Mouse (Mus musculus): ENCODE results near the gene Srpk3. TPM values are rescaled to one million over a fixed set of nuclear protein-coding genes. Genes with fewer than 3 reads are reported as not detected.

The Srpk3 gene
- polyA plus RNA-seq (2015; fragmentation: Nextera tagmentation; extraction: Ambion mirVana) = 3.0 and 5.0 TPM in 2 replicates

GRCm38 (mm10) chrX:73774168-73774760 is at the start of gene Srpk3:
Gene Srpk3, plus strand, starts transcription at chrX:73774405.

GRCm38 (mm10) chrX:73756334-73757140 is 17.7 kb upstream of the Srpk3 start, which contains the start of gene Plxnb3:
Gene Plxnb3, plus strand, starts transcription at chrX:73757090.

GRCm38 (mm10) chrX:73786364-73787224 is 12.4 kb downstream of the Srpk3 start, which contains the start of the genes Idh3g and Ssr4:
Gene Idh3g, minus strand, starts transcription at chrX:73786897.
Gene Ssr4, plus strand, starts transcription at chrX:73787028.

GRCm38 (mm10) chrX:73824185-73825151 is 50.3 kb downstream of the Srpk3 start, which contains the start of gene Pdzd4:
Gene Pdzd4, minus strand, starts transcription at chrX:73824969.

Other genes starting within 250 kb of the Srpk3 start
- 0.20 and 0.29 TPM in 2 replicates for gene Dusp9, start 135.0 kb upstream of the Srpk3 start, polyA plus RNA-seq (2015; fragmentation: Nextera tagmentation; extraction: Ambion mirVana)
- 1.8 and 4.1 TPM in 2 replicates for gene Pnck, start 114.3 kb upstream of the Srpk3 start, polyA plus RNA-seq (2015; fragmentation: Nextera tagmentation; extraction: Ambion mirVana)
- 1.1 and 1.7 TPM in 2 replicates for gene Slc6a8, start 101.3 kb upstream of the Srpk3 start, polyA plus RNA-seq (2015; fragmentation: Nextera tagmentation; extraction: Ambion mirVana)
- gene Bcap31, start 58.2 kb upstream of the Srpk3 start, polyA plus RNA-seq (2015; fragmentation: Nextera tagmentation; extraction: Ambion mirVana) = 173 and 188 TPM in 2 replicates
- 10.5 and 15.5 TPM in 2 replicates for gene Abcd1, start 57.8 kb upstream of the Srpk3 start, polyA plus RNA-seq (2015; fragmentation: Nextera tagmentation; extraction: Ambion mirVana)
- gene Plxnb3, start 17.3 kb upstream of the Srpk3 start, polyA plus RNA-seq (2015; fragmentation: Nextera tagmentation; extraction: Ambion mirVana) = 0.36 and 0.76 TPM in 2 replicates
- gene Idh3g, start 12.5 kb downstream of the Srpk3 start, polyA plus RNA-seq (2015; fragmentation: Nextera tagmentation; extraction: Ambion mirVana) = 131 and 143 TPM in 2 replicates
- 163 and 167 TPM in 2 replicates for gene Ssr4, start 12.6 kb downstream of the Srpk3 start, polyA plus RNA-seq (2015; fragmentation: Nextera tagmentation; extraction: Ambion mirVana)
- gene Pdzd4, start 50.6 kb downstream of the Srpk3 start, polyA plus RNA-seq (2015; fragmentation: Nextera tagmentation; extraction: Ambion mirVana) = 0.23 and 0.25 TPM in 2 replicates
- gene Avpr2, start 117.7 kb downstream of the Srpk3 start, polyA plus RNA-seq (2015; fragmentation: Nextera tagmentation; extraction: Ambion mirVana) = 0.53 and 0.99 TPM in 2 replicates
- 0.27 and 0.42 TPM in 2 replicates for gene L1cam, start 121.7 kb downstream of the Srpk3 start, polyA plus RNA-seq (2015; fragmentation: Nextera tagmentation; extraction: Ambion mirVana)
- 12.1 and 16.0 TPM in 2 replicates for gene Arhgap4, start 147.5 kb downstream of the Srpk3 start, polyA plus RNA-seq (2015; fragmentation: Nextera tagmentation; extraction: Ambion mirVana)
- gene Naa10, start 147.5 kb downstream of the Srpk3 start, polyA plus RNA-seq (2015; fragmentation: Nextera tagmentation; extraction: Ambion mirVana) = 94.1 and 101 TPM in 2 replicates
- gene Renbp, start 156.4 kb downstream of the Srpk3 start, polyA plus RNA-seq (2015; fragmentation: Nextera tagmentation; extraction: Ambion mirVana) = 24.2 and 31.6 TPM in 2 replicates
- 38.3 and 38.7 TPM in 2 replicates for gene Hcfc1, start 192.0 kb downstream of the Srpk3 start, polyA plus RNA-seq (2015; fragmentation: Nextera tagmentation; extraction: Ambion mirVana)
- gene Irak1, start 249.5 kb downstream of the Srpk3 start, polyA plus RNA-seq (2015; fragmentation: Nextera tagmentation; extraction: Ambion mirVana) = 36.2 and 38.0 TPM in 2 replicates